Mouse (Mus musculus): ENCODE data around the gene Hist1h2bn. TPM values are rescaled to one million over a fixed set of nuclear protein-coding genes. Genes with fewer than 3 reads are reported as not detected.
"Not testable (repeated sequence)": the region's sequence is repeated elsewhere in the genome, so short reads cannot be mapped to it uniquely, and the experiment has no call there.

The Hist1h2bn gene
- polyA plus RNA-seq, 1 experiment from 2014 or later = 5.5 TPM

DNA sequence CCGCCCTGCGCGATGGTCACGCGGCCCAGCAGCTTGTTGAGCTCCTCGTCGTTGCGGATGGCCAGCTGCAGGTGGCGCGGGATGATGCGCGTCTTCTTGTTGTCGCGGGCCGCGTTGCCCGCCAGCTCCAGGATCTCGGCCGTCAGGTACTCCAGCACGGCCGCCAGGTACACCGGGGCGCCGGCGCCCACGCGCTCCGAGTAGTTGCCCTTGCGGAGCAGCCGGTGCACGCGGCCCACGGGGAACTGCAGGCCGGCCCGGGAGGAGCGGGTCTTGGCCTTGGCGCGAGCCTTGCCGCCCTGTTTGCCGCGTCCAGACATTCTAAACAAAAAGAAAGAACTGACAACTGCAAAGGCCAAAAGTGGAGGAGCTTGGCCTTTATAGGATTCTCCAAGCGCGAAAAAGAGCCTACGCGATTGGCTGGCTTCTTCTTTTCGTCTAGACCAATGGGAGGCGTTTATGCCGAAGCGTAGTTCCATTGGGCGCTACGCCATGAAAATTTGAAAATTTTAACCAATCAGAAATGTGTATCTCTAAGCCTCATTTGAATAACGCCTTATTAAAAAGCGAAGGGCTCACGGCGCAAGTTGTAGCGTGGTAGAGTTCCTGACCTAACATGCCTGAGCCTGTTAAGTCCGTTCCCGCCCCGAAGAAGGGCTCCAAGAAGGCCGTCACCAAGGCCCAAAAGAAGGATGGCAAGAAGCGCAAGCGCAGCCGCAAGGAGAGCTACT lies 33.1 kb downstream of the Hist1h2bn start, which contains the start of the genes Hist1h2an and Hist1h2bp:
Gene Hist1h2an, minus strand, starts transcription at position 320 of the 731 bp plus-strand sequence.
Gene Hist1h2bp, plus strand, starts transcription at position 563 of the 731 bp plus-strand sequence.
- not testable (repeated sequence) for H3K27me3 ChIP-seq, H3K36me3 ChIP-seq, H3K9me3 ChIP-seq
- peak; percentile 91 for ATAC-seq (ENCODE audit: borderline replicate concordance, extremely low read depth, low FRiP score, low TSS enrichment)
- H3K4me3 ChIP-seq = peak within 1 kb of the TSS; percentile 38
- H3K9ac ChIP-seq = peak within 1 kb of the TSS; percentile 49
- peaks cover 50% of the 10 kb centered on the region for H3K4me1 ChIP-seq
- peak within 1 kb of the TSS; percentile 54 for H3K4me2 ChIP-seq
- WGBS = under 1% methylated on average over 38 of the region's 63 CpGs
- peak within 1 kb of the TSS; percentile 93 for H3K27ac ChIP-seq

- WGBS = 21% methylated on average over 15 of the region's 21 CpGs
- peak; percentile 2; the same call in 1 of the 2 replicates for ATAC-seq (ENCODE audit: borderline replicate concordance, extremely low read depth, low FRiP score, low TSS enrichment)
- no peaks in the 10 kb centered on the region for H3K27me3 ChIP-seq
- no peaks in the 10 kb centered on the region for H3K9me3 ChIP-seq
- H3K9ac ChIP-seq = peak overlapping the region; percentile 29
- peaks cover 49% of the 10 kb centered on the region for H3K4me1 ChIP-seq
- H3K4me2 ChIP-seq = peak overlapping the region; percentile 50
- H3K4me3 ChIP-seq = peak overlapping the region; percentile 38
- peak overlapping the region; percentile 93 for H3K27ac ChIP-seq
- H3K36me3 ChIP-seq = no peaks in the 10 kb centered on the region
These were observed 34.1 kb downstream of the Hist1h2bn start for GRCm38 (mm10) chr13:21787760-21788593.

DNA sequence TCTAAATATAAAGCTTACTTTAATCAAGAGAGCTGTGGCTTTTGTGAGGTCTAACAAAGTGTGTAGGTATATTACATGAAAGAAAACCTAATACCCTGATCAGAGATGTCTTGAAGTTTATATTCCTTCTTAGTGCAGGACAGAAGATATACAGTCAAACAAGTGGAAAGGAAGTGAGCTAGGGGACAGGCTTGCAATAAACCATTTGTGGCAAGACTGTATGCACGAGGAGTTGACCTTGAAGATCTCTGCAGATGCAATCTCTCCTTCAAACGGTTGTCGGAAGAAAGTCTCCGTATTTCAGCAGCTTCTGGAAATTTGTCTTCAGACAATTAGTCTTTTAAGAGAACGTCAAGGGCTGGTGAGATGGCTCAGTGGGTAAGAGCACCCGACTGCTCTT lies 36.0 kb downstream of the Hist1h2bn start:
- Histone ChIP-seq H3K9me3 (no peaks in the 10 kb centered on the region), H3K27ac (peak overlapping the region; percentile 24; the same call in 1 of the 2 replicates), H3K36me3 (no peaks in the 10 kb centered on the region), H3K27me3 (no peaks in the 10 kb centered on the region), H3K4me2 (no peak overlapping the region), H3K9ac (no peak overlapping the region), H3K4me3 (no peak overlapping the region), H3K4me1 (peaks cover 38% of the 10 kb centered on the region)
- 54% methylated on average over 6 of the region's 6 CpGs for WGBS
- ATAC-seq (ENCODE audit: borderline replicate concordance, extremely low read depth, low FRiP score, low TSS enrichment) = no peak

GRCm38 (mm10) chr13:21790601-21791283 lies 36.8 kb downstream of the Hist1h2bn start:
- 6% methylated on average over 17 of the region's 18 CpGs for WGBS
- Histone ChIP-seq H3K9me3 (no peaks in the 10 kb centered on the region), H3K27ac (peak overlapping the region; percentile 63), H3K4me2 (peak overlapping the region; percentile 54), H3K4me1 (peaks cover 32% of the 10 kb centered on the region), H3K36me3 (no peaks in the 10 kb centered on the region), H3K27me3 (no peaks in the 10 kb centered on the region), H3K4me3 (peak overlapping the region; percentile 21), H3K9ac (peak overlapping the region; percentile 32)
- no peak for ATAC-seq (ENCODE audit: borderline replicate concordance, extremely low read depth, low FRiP score, low TSS enrichment)

DNA sequence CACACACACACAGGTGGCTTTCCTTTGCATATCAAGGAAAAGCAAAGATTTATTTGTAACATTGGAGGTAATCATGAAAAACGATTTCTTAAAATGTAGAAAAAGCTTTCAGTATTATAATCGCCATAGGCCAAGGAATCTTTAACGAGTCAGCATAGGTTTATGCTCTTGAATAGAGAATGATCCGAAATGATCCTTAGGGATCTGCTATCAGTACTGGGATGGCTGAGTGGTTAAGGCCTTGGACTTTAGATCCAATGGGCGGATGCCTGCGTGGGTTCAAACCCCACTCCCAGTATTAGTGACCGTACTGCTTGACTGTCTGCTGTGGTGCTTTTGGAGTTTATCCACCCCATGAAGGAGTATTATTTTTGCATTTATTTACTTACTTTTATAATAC lies 41.7 kb downstream of the Hist1h2bn start:
- WGBS = 91% methylated on average over 7 of the region's 7 CpGs

DNA sequence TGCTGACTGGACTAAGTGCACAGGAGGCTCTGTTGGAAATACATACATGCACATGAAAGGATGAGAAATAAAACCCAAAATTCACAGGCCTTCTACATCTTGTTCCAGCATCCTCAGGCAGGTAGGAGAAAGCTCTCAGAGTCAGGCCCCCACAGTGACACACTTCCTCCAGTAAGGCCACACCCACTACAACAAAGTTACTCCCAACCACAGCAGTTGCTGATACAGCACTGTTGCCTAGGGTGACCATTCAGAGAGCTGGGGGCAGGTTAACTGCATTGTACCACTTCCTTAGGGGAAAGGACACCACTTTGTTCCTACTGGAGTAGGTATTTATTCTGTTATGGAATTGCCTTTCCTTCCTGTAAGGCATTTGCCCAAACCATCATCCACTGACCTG lies 43.2 kb downstream of the Hist1h2bn start:
- H3K36me3 ChIP-seq; H3K27ac ChIP-seq; H3K27me3 ChIP-seq; H3K9ac ChIP-seq; ATAC-seq (ENCODE audit: borderline replicate concordance, extremely low read depth, low FRiP score, low TSS enrichment); H3K4me3 ChIP-seq; H3K4me2 ChIP-seq; H3K4me1 ChIP-seq; H3K9me3 ChIP-seq: not testable (repeated sequence)

More for the DNA sequence above, 41.7 kb downstream of the Hist1h2bn start:
- Histone ChIP-seq H3K9ac (no peak overlapping the region), H3K27ac (no peak overlapping the region), H3K36me3 (no peaks in the 10 kb centered on the region), H3K4me3 (no peak overlapping the region), H3K9me3 (no peaks in the 10 kb centered on the region), H3K27me3 (no peaks in the 10 kb centered on the region), H3K4me1 (peaks cover 8% of the 10 kb centered on the region; the same call in 1 of the 2 replicates), H3K4me2 (no peak overlapping the region)
- no peak for ATAC-seq (ENCODE audit: borderline replicate concordance, extremely low read depth, low FRiP score, low TSS enrichment)

DNA sequence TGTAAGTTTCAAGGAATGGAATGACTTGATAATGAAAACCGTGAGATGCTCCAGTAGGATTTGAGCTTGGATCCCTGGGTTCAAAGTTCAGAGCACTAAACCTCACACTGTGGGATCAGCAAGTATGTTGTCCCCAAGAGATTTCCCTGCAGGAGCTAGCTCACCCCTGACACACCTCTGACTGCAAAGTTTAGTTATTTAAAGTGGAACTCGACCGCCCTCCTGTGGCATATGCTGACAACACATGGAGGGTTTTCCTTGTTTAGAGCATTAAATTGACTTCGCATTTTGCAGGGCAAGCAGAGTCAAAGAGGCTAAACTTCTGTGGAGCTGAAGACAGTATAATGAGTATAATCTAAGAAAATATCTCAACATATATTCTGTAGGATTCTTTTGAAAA lies 49.1 kb downstream of the Hist1h2bn start:
- ATAC-seq (ENCODE audit: borderline replicate concordance, extremely low read depth, low FRiP score, low TSS enrichment) = peak; percentile 62; the same call in 1 of the 2 replicates
- H3K27me3 ChIP-seq, H3K4me2 ChIP-seq, H3K4me1 ChIP-seq, H3K9me3 ChIP-seq, H3K36me3 ChIP-seq, H3K9ac ChIP-seq, H3K27ac ChIP-seq, H3K4me3 ChIP-seq: not testable (repeated sequence)
- WGBS = no CpG with 5 or more reads among the region's 4 CpGs

Small RNA genes lying within 50 kb of the gene (microRNA-seq; reads per million reads assigned to microRNA genes)
- not detected for gene Gm44346
- not detected for gene Gm44357
- not detected for gene Gm44367
- gene Gm44454 = 0.56 reads per million

Other genes with a start within 250 kb of the Hist1h2bn start
- gene Zkscan8, start 223.0 kb upstream of the Hist1h2bn start, polyA plus RNA-seq (2015; fragmentation: Nextera tagmentation; extraction: Ambion mirVana) = 5.5 and 6.8 TPM in 2 replicates
- gene Olfr1366, start 211.3 kb upstream of the Hist1h2bn start, polyA plus RNA-seq (2015; fragmentation: Nextera tagmentation; extraction: Ambion mirVana) = 0.10 and 0.26 TPM in 2 replicates
- 0.04 TPM in 1 of 2 replicates, not detected in the other for gene Olfr1535, start 194.2 kb upstream of the Hist1h2bn start, polyA plus RNA-seq (2015; fragmentation: Nextera tagmentation; extraction: Ambion mirVana)
- not detected in 2 replicates for gene Olfr1364, start 172.4 kb upstream of the Hist1h2bn start, polyA plus RNA-seq (2015; fragmentation: Nextera tagmentation; extraction: Ambion mirVana)
- not detected in 2 replicates for gene Olfr1362, start 140.1 kb upstream of the Hist1h2bn start, polyA plus RNA-seq (2015; fragmentation: Nextera tagmentation; extraction: Ambion mirVana)
- not detected in 2 replicates for gene Olfr11, start 111.6 kb upstream of the Hist1h2bn start, polyA plus RNA-seq (2015; fragmentation: Nextera tagmentation; extraction: Ambion mirVana)
- not detected in 2 replicates for gene Olfr1361, start 90.7 kb upstream of the Hist1h2bn start, polyA plus RNA-seq (2015; fragmentation: Nextera tagmentation; extraction: Ambion mirVana)
- gene Olfr1360, start 76.7 kb upstream of the Hist1h2bn start, polyA plus RNA-seq (2015; fragmentation: Nextera tagmentation; extraction: Ambion mirVana) = not detected in 2 replicates
- gene Olfr1359, start 56.0 kb upstream of the Hist1h2bn start, polyA plus RNA-seq (2015; fragmentation: Nextera tagmentation; extraction: Ambion mirVana) = not detected in 2 replicates
- gene Hist1h2bl, start 38.0 kb upstream of the Hist1h2bn start, polyA plus RNA-seq (2015; fragmentation: Nextera tagmentation; extraction: Ambion mirVana) = 2.0 and 3.0 TPM in 2 replicates
- 25.5 and 29.4 TPM in 2 replicates for gene Hist1h2ai, start 37.7 kb upstream of the Hist1h2bn start, polyA plus RNA-seq (2015; fragmentation: Nextera tagmentation; extraction: Ambion mirVana)
- gene Hist1h3h, start 36.5 kb upstream of the Hist1h2bn start, polyA plus RNA-seq (2015; fragmentation: Nextera tagmentation; extraction: Ambion mirVana) = 11.8 and 14.4 TPM in 2 replicates
- gene Hist1h2bm, start 32.1 kb upstream of the Hist1h2bn start, polyA plus RNA-seq (2015; fragmentation: Nextera tagmentation; extraction: Ambion mirVana) = 4.5 and 5.5 TPM in 2 replicates
- gene Hist1h4j, start 19.1 kb upstream of the Hist1h2bn start, polyA plus RNA-seq (2015; fragmentation: Nextera tagmentation; extraction: Ambion mirVana) = 1.8 and 3.1 TPM in 2 replicates
- 3.1 and 6.3 TPM in 2 replicates for gene Hist1h4k, start 3.6 kb upstream of the Hist1h2bn start, polyA plus RNA-seq (2015; fragmentation: Nextera tagmentation; extraction: Ambion mirVana)
- gene Hist1h2ak, start 296 bp upstream of the Hist1h2bn start, polyA plus RNA-seq (2015; fragmentation: Nextera tagmentation; extraction: Ambion mirVana) = 43.1 and 47.1 TPM in 2 replicates
- gene Hist1h1b, start 26.5 kb downstream of the Hist1h2bn start, polyA plus RNA-seq (2015; fragmentation: Nextera tagmentation; extraction: Ambion mirVana) = 41.4 and 42.0 TPM in 2 replicates
- 137 and 172 TPM in 2 replicates for gene Hist1h3i, start 29.2 kb downstream of the Hist1h2bn start, polyA plus RNA-seq (2015; fragmentation: Nextera tagmentation; extraction: Ambion mirVana)
- gene Hist1h2an, start 33.1 kb downstream of the Hist1h2bn start, polyA plus RNA-seq (2015; fragmentation: Nextera tagmentation; extraction: Ambion mirVana) = 10.7 and 22.4 TPM in 2 replicates
- 2.1 and 3.1 TPM in 2 replicates for gene Hist1h2bp, start 33.3 kb downstream of the Hist1h2bn start, polyA plus RNA-seq (2015; fragmentation: Nextera tagmentation; extraction: Ambion mirVana)
- gene Hist1h2bq, start 56.1 kb downstream of the Hist1h2bn start, polyA plus RNA-seq (2015; fragmentation: Nextera tagmentation; extraction: Ambion mirVana) = 23.1 and 31.1 TPM in 2 replicates
- 1.7 TPM in 1 of 2 replicates, not detected in the other for gene Hist1h2ao, start 56.3 kb downstream of the Hist1h2bn start, polyA plus RNA-seq (2015; fragmentation: Nextera tagmentation; extraction: Ambion mirVana)
- gene Hist1h4m, start 57.6 kb downstream of the Hist1h2bn start, polyA plus RNA-seq (2015; fragmentation: Nextera tagmentation; extraction: Ambion mirVana) = not detected in 2 replicates
- gene Hist1h4n, start 78.1 kb downstream of the Hist1h2bn start, polyA plus RNA-seq (2015; fragmentation: Nextera tagmentation; extraction: Ambion mirVana) = 19.5 and 22.5 TPM in 2 replicates
- 3,976 and 4,351 TPM in 2 replicates for gene Hist1h2ap, start 79.4 kb downstream of the Hist1h2bn start, polyA plus RNA-seq (2015; fragmentation: Nextera tagmentation; extraction: Ambion mirVana)
- 26.7 and 30.8 TPM in 2 replicates for gene Hist1h2br, start 79.6 kb downstream of the Hist1h2bn start, polyA plus RNA-seq (2015; fragmentation: Nextera tagmentation; extraction: Ambion mirVana)
- gene Zfp184, start 191.0 kb downstream of the Hist1h2bn start, polyA plus RNA-seq (2015; fragmentation: Nextera tagmentation; extraction: Ambion mirVana) = 11.6 and 13.3 TPM in 2 replicates
- gene Pom121l2, start 227.1 kb downstream of the Hist1h2bn start, polyA plus RNA-seq (2015; fragmentation: Nextera tagmentation; extraction: Ambion mirVana) = 0.09 and 0.32 TPM in 2 replicates